Mouse (Mus musculus) layer of hippocampus, postnatal 25 days (tissue): Measurements from ENCODE around the gene Fbxw7. TPM values are rescaled to one million over a fixed set of nuclear protein-coding genes. Genes with fewer than 3 reads are reported as not detected.

Experiments used
- DNase-seq, 2 experiments: peaks; one replicate each; pipeline ENCODE4 v3.0.0; 2022; ENCODE audit warnings: mixed read lengths in 2 of 2, low spot score in 1 of 2; ENCODE audit errors: extremely low spot score in 1 of 2
- total RNA-seq, 2 experiments: library from RNA; stranded (reverse); gene quantifications; 2 replicates each; pipeline ENCODE4 v1.2.3; 2021

Gene Fbxw7
- total RNA-seq: 100 to 1,000 TPM; 144 to 159 TPM

DNA sequence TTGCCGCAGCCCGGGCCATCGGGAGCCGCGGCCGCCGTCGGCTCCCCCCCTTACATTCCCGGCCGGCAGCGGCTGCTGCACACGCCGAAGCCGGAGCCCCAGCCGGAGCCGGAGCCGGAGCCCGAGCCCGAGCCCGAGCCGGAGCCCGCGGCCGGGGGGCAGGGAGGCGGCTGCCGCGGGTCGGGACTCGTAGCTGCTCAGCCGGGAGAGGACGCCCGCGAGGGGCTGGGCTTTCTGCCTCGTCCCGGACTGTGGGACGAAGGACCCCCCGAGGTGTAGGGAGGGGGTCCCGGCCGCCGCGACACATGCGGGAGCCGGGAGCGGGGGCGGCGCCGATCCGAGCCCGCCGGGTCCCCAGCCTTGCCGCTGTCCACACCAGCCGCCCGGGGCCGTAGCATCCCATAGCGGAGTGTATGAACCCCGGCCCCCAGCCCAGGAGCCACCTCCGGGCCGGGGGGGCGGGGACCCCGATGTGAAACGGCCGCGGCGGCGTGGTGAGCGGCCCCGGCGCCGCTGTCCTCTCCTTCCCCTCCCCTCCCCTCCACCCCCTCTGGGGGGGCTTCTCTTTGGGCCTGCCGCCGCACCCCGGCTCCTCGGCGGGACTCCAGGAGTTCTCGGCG lies at the start of gene Fbxw7:
Fbxw7 (plus strand) TSS at position 507 of the 620 bp plus-strand sequence.
- no peak for DNase-seq

DNA sequence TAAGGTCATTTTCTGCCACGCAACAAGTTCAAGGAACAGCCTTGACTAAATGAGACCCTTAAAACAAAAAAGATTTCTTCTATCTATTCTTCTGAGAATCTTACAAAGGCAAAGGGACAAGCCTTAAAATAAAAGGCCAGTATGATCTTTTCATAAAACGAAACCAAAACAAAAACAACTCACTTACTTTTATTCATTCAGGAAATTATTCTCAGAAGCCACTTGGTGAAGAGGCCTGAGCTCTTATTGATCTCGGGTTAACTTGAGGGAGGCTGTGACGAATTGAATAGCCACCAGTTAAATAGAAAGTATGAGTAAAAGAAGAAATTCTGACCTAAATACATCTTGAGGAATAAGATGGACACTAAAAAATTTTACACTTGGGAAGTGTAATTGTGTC lies 46.1 kb upstream of the Fbxw7 start:
- DNase-seq: no peak

DNA sequence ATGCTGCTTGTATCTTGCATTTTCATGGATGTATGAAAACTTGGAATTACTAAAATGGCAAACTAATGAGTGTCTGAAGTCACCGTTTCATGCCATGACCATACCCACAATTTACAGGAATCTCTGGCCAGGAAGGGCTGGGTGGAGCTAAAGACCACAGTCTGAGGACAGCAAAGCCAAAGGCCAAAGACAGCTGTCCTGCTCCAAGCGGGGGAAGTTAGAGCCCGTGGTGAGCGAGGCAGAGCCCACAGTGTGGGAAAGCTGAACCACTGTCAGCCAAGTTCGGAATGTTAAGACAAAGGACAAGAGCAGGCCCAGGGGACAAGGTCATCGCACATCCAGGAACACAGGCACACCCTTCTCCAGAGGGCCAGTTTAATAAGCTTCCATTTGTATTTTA lies 45.7 kb upstream of the Fbxw7 start:
- no peak for DNase-seq

DNA sequence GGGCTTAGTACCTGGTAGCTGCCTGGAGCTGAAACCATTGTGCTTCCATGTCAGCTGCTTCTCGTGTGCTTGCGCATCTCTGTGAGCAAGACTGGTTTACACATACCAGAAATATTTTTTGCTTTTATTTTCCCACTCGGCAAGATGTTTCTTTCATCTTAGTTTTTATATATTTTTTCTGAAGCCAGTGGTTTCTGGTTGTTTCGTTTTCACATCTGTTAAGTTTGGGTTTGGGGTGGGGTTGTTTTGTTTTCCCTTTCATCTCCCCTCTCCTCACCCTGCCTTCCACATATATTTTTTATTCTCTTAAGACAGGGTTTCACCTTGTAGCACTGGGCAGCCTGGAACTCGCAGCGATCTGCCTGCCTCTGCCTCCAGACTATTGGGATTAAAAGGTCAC lies 44.5 kb upstream of the Fbxw7 start:
- DNase-seq: no peak

DNA sequence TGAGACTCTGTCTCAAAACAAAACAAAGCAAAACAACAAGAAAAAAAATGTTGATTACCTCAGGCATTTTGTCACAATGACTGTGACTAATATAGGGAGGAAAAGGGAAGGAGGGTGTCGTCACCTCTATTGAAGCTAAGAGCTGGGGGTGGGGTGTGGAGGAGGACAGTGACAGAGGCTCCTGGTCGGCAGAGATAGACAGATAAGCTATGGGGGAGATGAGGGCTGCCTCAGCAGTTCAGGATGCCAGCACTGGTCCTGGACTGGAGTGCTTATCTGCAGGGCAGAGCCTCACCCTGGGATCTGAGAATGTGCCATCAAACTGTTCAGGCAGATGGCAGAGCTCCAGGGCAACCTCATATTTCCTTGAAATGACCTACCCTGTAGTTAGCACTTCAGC lies 43.1 kb upstream of the Fbxw7 start:
- no peak for DNase-seq

DNA sequence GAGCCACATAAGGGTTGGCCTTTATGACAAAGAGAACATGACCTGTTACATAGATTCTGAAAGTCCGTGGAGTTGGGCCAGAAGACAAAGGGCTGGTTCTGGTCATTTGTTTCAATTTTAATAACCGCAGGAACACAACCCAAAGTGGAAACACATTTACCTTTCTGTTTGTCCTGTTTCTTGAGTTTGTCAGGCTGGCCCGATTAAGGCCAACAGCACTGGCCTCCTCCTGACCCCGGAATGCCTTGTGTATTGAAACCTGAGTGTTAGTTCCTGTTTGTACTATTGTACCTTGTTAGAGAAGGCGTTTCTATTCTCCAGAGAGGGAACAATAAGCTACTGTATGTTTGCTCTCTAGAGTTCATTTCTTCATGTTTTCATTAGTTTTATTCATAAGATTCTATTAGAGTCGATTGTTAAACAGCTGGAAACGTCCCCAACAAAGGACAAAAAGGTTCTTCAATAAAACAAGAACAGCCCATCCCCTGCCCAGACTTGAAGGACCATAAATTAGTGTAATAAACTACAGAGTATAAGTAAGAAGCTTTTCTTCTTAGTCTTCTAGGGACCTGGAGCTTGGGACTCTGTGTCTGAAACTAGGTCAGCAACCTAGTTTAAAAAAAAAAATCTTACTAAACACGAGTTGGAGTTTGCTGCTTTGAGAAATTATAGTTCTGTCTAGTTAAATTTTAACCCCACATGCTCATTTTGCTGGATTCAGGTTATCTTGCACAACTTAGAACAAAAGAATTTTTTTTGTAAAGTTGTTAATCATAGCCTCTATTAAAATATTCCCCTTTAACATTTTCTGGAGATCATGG lies 40.6 kb upstream of the Fbxw7 start:
- DNase-seq: no peak

DNA sequence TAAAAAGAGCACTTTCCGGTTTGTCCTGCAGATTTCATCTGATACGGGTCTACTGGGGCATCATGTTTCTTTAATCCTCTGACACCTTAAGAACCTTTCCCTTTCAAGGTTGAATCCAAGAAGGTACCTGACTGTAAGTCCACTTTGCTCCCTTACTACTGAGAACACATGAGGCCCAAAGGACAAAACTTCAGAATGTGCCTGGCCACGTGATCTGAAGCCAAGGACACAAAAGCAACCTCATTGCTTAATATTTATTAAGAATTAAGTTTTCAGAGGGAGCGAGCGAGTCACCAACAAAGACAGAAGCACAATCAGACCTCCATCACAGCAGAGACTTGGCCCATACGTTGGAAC lies 40.0 kb upstream of the Fbxw7 start:
- no peak for DNase-seq

DNA sequence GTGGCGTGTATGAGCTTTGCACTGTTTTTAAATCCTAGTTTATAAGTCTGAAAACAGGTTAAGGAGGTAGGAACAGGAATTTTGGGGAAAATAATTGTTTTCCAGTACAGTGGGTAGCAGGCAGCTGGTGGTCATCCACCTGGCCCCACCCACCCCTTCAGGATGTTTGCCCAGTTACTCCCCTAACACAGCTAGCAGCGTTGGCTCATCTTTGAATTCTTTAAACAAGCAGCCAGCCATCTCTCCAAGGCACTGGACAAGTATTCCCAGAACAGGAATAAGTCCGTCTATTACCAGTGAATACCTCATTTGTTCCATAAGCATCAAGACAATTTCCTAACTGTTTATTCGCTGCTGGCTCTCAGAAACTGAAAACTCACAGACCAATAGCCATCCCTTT lies 39.5 kb upstream of the Fbxw7 start:
- DNase-seq: no peak

DNA sequence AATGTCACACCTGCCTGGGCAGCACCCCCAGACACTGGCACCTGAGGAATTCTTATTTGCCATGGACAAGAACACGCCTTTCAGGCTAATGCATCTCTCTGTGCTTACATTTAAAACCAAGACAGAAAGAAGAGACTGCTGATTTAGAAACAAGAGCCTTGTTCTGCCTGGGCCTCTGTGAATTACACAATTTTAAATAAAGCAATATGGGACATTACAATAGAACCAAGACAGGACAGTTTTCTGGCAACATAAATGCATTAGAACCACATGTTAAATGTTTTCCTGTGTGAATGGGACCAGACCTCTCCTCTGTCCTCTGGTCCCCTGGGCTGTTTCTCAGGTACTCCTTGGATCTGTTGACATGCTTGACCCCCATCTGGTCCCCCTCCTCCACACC lies 39.0 kb upstream of the Fbxw7 start:
- DNase-seq: no peak

DNA sequence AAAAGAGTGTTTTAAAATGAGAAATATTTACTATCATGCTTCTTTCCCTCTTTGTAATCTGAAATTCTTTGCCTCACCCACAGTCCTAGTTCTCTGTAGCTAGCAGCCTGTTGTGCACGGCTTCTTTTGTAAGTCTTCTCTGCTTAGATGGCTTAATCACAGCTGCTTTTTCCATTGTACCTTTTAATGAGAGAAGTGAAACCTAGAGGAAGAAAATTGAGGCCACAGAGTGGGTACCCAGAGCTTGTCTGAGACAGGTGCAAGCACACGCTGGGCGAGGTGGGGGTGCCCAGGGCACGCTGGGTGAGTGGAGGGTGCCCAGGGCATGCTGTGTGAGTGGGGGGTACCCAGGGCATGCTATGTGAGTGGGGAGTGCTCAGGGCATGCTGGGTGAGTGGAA lies 27.2 kb upstream of the Fbxw7 start:
- DNase-seq: no peak

DNA sequence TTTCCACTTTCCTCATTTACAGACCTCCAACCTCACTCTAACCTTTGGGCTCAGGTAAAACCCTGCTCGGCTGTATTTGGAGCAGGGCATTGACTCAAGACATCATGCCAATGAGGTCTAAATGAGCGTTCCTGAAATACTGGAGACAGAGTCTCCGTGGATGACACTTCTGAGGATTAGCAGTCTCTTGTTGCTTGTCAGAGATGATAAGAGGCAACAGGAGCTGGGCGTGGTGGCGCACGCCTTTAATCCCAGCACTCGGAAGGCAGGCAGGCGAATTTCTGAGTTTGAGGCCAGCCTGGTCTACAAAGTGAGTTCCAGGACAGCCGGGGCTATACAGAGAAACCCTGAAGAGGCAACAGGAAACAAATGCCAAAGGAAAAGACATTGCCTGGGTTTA lies 11.0 kb upstream of the Fbxw7 start:
- DNase-seq: no peak

DNA sequence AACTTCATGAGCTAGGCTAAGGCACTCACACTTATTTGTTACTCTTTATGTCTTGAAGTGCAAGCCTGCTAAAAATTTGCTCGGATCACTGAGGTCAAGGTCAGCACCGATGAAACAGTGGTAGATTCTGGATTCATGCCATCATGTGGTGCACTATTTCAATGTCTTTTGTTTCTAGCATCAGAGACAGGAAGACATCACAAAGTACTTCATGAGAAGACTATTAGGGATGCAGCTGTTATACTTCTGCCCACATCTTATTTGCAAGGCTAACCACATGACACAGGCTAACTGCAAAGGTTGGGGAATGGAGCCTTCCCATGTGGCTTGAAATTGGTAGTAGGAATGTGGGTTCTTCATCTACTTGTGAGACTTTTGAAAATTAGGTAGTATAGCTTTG lies 8.9 kb upstream of the Fbxw7 start:
- DNase-seq: no peak

DNA sequence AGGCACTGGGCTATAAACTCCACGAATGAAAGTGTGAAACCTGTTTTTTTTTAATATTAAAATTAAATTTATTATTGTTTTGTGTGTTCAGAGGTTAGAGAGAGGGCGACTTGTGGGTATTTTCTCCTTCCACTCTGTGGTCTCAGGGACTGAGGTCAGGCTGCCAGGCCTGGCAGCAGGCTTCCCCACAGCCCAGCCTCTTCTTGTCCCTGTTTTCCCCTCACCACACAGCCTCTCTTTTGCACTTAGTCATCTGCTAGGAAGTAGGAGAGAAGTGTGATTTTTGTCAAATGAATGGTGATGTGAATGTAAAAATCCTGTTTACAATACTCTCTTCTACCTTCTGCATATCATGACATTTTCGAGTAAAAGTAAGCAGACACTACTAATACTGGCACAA lies 7.2 kb upstream of the Fbxw7 start:
- DNase-seq: no peak

DNA sequence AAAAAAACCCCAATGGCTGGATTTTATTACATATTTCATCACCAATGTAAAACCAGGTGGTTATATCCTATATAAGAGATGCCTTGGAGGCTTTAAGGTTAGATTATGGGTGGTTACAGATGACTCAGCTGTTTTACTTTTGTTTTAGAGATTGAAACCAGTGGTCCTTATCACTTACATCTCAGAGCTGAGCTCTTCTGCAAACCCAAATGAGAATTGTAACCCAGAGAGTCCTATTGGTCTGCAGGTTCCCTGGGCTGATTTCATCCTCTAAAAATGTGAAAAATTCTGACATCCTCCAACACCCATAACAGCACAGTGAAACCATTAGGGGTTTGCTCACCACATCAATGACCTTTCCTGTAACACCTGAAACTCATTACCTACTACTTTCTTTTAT lies 6.2 kb upstream of the Fbxw7 start:
- DNase-seq: no peak

DNA sequence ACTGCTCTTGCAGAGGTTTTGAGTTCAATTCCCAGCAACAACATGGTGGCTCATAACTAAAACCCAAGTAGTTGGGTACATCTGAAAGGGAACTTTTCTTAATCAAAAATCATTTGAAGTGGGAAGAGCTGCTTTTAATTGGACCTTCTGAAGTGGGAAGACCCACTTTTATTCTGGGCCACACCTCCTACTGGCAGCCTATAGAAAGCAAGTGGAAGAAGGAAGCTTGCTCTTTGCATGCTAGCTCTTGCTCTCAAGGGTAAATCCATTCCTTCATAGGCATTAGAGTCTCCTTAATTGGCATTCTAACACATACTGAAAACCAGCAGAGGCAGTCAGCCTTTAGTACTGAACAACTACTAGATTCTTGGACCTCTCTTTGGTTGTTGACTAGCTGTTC lies 4.3 kb upstream of the Fbxw7 start:
- no peak for DNase-seq

DNA sequence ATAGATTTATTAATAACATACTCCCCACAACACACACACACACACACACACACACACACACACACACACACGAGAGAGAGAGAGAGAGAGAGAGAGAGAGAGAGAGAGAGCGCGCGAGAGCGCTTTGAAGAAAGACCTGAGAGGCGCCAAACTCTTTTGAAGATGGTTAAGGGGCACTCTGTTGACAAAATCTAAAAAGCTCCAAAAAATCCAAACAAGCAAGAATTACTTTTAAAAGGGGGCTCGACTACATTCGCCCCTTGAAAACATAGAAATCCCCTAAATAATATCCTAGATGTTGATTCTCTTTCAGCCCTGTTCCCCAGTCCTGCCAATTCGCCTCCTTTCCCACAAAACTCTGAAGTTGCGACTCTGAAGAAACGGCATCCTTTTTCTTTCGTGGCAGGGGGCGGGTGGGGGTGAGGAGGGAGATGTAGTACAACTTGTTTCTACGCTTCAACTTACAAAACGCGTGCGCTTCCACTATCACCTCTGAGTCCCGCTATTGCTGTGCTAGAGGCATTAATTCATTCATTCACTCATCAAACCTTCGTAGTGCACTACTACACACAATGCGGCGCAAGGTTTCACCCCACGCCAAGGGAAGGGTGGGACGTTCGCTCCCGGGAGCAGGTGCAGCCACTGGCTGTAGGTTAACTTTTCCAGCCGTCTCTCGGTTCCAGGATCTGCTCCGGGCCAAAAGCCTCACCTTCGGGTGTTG lies 1.5 kb upstream of the Fbxw7 start:
- no peak for DNase-seq

DNA sequence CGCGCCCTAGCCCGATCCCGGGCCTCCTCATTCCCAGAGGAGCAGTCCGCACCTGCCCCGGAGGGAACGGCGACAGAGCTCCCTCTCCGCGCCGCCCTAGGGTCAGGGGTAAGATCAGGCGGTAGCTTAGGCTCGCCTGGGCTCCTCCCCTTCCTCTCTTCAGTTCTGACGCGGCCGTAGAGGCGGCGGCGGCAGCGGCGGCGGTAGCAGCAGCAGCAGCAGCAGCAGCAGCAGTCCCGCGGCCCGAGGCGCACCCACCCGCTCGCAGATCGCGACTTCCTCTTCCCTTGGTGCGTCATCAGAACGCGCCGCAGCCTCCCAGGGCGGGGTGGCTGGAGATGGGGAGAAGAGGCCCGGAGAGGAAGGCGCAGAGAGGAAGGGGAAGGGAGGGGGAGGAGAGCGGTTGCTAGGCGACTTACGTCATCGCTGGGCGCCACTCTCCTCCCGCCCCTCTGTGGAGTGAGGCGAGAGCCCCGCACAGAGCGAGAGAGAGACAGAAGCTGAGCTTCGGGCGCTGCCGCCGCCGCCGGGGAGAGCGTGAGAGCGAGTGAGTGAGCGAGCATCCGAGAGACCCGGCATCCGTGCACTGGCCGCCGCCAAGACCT lies 809 bp upstream of the Fbxw7 start:
- peak; percentile 99 for DNase-seq

DNA sequence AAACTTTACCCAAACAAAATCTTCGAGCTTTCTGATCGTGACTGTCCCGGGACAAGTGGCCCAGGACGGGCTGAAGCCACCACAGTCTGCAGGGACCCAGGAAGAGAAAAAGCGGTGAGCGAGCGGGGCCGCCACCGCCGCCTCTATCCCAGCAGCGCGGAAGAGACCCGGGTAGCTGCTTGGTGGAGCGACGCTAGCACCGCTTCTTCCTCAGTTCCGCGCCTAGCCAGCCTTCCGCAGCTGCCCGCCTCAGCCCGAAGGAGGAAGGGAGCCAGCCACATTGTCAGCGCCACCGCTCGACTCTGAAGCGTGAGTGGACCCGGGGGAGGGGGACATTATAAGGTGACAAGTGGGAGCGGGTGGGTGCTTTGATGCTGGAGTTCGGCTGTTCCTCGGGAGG lies 393 bp downstream of the Fbxw7 start:
- peak; percentile 12 to 18 for DNase-seq

DNA sequence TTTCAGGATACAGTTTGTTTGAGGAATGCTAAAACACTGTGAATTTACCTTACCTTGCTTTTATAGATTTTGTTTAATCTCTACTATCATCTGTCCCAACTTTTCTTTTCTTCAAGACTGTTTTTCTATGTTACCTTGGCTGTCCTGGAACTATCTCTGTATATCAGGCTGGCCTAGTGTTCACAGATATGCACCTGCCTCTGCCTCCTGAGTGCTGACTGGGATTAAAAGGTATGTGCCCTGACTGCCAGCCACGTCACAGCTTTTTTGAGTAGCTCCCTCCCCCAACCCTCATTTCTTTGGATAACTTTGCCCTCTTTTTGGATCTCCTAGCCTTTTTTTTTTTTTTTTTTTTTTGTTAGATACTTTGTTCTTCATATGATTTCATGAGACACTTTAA lies 1.9 kb downstream of the Fbxw7 start:
- DNase-seq: no peak

DNA sequence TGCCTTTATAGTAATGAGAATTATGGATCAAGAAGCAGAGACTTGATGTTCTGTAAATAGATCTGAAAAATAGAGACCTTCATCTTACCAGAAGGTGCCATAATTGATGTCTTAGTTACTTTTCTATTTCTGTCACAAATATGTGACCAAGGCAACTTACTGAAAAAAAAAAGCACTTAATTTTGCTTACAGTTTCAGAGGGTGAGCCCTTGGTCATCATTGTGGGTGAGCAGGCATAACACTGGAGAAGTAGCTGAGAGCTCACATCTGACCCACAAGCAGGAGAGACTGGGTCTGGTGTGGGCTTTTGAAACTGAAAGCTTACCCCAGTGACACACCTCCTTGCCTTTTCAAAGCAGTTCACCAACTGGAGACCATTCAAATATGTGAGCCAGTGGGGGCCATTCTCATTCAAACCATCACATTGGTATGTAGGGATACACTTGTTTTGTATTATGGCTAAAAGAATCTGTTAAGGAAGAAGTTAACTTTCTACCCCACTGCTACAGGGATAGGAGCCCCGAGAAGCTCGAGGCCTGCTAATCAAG lies 5.7 kb downstream of the Fbxw7 start:
- no peak for DNase-seq

DNA sequence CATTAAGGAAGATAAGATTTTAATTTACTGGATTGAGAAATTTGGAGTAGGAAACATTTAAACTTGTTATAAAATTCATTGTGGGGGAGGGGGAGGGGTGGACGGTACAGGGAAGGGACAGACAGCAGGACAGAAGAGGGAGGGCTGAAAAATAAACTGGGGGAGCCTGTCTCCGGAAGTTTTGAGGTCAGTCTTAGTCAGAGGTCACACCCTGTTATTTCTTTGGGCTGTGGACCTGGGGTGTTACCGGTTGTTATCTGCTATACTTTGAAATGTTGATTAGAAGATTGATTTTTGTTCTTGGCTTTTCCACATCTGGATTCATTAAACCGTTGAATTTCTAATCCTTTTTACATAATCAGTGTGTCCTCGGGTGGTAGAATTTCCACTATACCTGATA lies 10.9 kb downstream of the Fbxw7 start:
- DNase-seq: no peak
